Mouse (Mus musculus) embryonic fibroblast, embryonic 13.5 days (primary cell): ENCODE results near the gene Nanos3.

ENCODE experiments used
- CTCF ChIP-seq: IDR thresholded peaks from 2 replicates; pipeline ENCODE4 v1.5.1; 2011; ENCODE audit warnings: mild to moderate bottlenecking, control low read depth, low read length, moderate library complexity, borderline replicate concordance; ENCODE audit not compliant: insufficient read depth
- POLR2A ChIP-seq: IDR thresholded peaks from 2 replicates; pipeline ENCODE4 v1.6.1; 2011; ENCODE audit warnings: low read depth, mild to moderate bottlenecking, control low read depth, low read length, moderate library complexity

- TF ChIP-seq CTCF (no peak), POLR2A (no peak)
Measured at GRCm38 (mm10) chr8:84188671-84189070, 3.7 kb upstream of the Nanos3 start.
